Mouse (Mus musculus) MEL (cell line): ENCODE results near the gene Tnf. TPM values are rescaled to one million over a fixed set of nuclear protein-coding genes. Genes with fewer than 3 reads are reported as not detected.

ENCODE experiments used
- DNase-seq: peaks from one replicate; pipeline ENCODE4 v3.0.0; 2011; ENCODE audit warnings: low read depth, low spot score
- H3K27ac ChIP-seq: 2 replicates; pipeline ENCODE4 v1.5.1; 2012; ENCODE audit warnings: low read depth, mild to moderate bottlenecking, control low read depth, low read length, moderate library complexity; ENCODE audit not compliant: control insufficient read depth
- H3K27me3 ChIP-seq, 2 experiments: fragments of 150-350 bp in 1 of 2; sonication (generic) in 1 of 2; 2 replicates each; pipeline ENCODE4 v1.6.1; 2012; ENCODE audit warnings: low read length in 2 of 2, mild to moderate bottlenecking in 2 of 2, improper control_type of control experiment in 1 of 2, moderate library complexity in 1 of 2; ENCODE audit not compliant: insufficient read depth in 2 of 2, control insufficient read depth in 1 of 2
- H3K36me3 ChIP-seq, 2 experiments: 2 replicates each; pipeline ENCODE4 v1.6.1; 2012 to 2014; ENCODE audit warnings: low read length in 2 of 2, improper control_type of control experiment in 1 of 2, inconsistent platforms in 1 of 2, mild to moderate bottlenecking in 1 of 2; ENCODE audit not compliant: insufficient read depth in 2 of 2, control insufficient read depth in 1 of 2
- H3K4me1 ChIP-seq, 2 experiments: fragments of 150-350 bp in 1 of 2; sonication (generic) in 1 of 2; 2 replicates each; pipeline ENCODE4 v1.6.1; 2012; ENCODE audit warnings: low read length in 2 of 2, improper control_type of control experiment in 1 of 2, mild to moderate bottlenecking in 1 of 2; ENCODE audit not compliant: insufficient read depth in 2 of 2, control insufficient read depth in 1 of 2
- H3K4me3 ChIP-seq, 2 experiments: fragments of 150-350 bp in 1 of 2; sonication (generic) in 1 of 2; 2 replicates each; pipeline ENCODE4 v1.5.1; 2012; ENCODE audit warnings: low read depth in 2 of 2, low read length in 2 of 2, mild to moderate bottlenecking in 2 of 2, moderate library complexity in 2 of 2, control low read depth in 1 of 2, improper control_type of control experiment in 1 of 2; ENCODE audit not compliant: control insufficient read depth in 1 of 2, insufficient read depth in 1 of 2
- H3K79me2 ChIP-seq: 2 replicates; pipeline ENCODE4 v1.6.1; 2012; ENCODE audit warnings: mild to moderate bottlenecking, low read length, moderate library complexity; ENCODE audit not compliant: control insufficient read depth, poor library complexity, insufficient read depth
- H3K9ac ChIP-seq: 2 replicates; pipeline ENCODE4 v1.6.1; 2012; ENCODE audit warnings: low read depth, mild to moderate bottlenecking, control low read depth, low read length, moderate library complexity; ENCODE audit not compliant: control insufficient read depth, poor library complexity, severe bottlenecking
- H3K9me3 ChIP-seq: fragments of 150-350 bp; sonication (generic); replicated peaks from 2 replicates; pipeline ENCODE4 v1.6.1; 2012; ENCODE audit warnings: mild to moderate bottlenecking, low read length, improper control_type of control experiment, moderate library complexity; ENCODE audit not compliant: insufficient read depth
- CHD2 ChIP-seq: IDR thresholded peaks from 2 replicates; pipeline ENCODE4 v1.6.1; 2011; ENCODE audit warnings: low read length, improper control_type of control experiment
- ELF1 ChIP-seq: IDR thresholded peaks from 2 replicates; pipeline ENCODE4 v1.6.1; 2014; ENCODE audit warnings: low read depth, mild to moderate bottlenecking, inconsistent platforms, low read length, improper control_type of control experiment, moderate library complexity
- EP300 ChIP-seq, 2 experiments: IDR thresholded peaks; 2 replicates each; pipeline ENCODE4 v1.6.1; 2011; ENCODE audit warnings: improper control_type of control experiment in 2 of 2, low read length in 2 of 2, low read depth in 1 of 2, mild to moderate bottlenecking in 1 of 2
- GABPA ChIP-seq: IDR thresholded peaks from 2 replicates; pipeline ENCODE4 v1.6.1; 2012; ENCODE audit warnings: low read depth, mild to moderate bottlenecking, inconsistent platforms, low read length, improper control_type of control experiment, moderate library complexity
- GATA1 ChIP-seq: IDR thresholded peaks from 2 replicates; pipeline ENCODE4 v1.6.1; 2011; ENCODE audit warnings: low read depth, low read length, improper control_type of control experiment
- JUND ChIP-seq: IDR thresholded peaks from 2 replicates; pipeline ENCODE4 v1.6.1; 2011; ENCODE audit warnings: low read depth, mild to moderate bottlenecking, improper control_type of control experiment, low read length
- MAFK ChIP-seq: IDR thresholded peaks from 2 replicates; pipeline ENCODE4 v1.6.1; 2011; ENCODE audit warnings: low read depth, mild to moderate bottlenecking, low read length, improper control_type of control experiment, borderline replicate concordance
- MAZ ChIP-seq: IDR thresholded peaks from 2 replicates; pipeline ENCODE4 v1.6.1; 2012; ENCODE audit warnings: low read depth, mild to moderate bottlenecking, inconsistent platforms, low read length, improper control_type of control experiment
- MEF2A ChIP-seq: IDR thresholded peaks from 2 replicates; pipeline ENCODE4 v1.6.1; 2014; ENCODE audit warnings: low read depth, mild to moderate bottlenecking, inconsistent platforms, low read length, improper control_type of control experiment; ENCODE audit not compliant: poor library complexity, insufficient replicate concordance, severe bottlenecking; ENCODE audit errors: extremely low read depth
- MYB ChIP-seq: IDR thresholded peaks from 2 replicates; pipeline ENCODE4 v1.6.1; 2011; ENCODE audit warnings: mild to moderate bottlenecking, low read depth, low read length, improper control_type of control experiment
- MYC ChIP-seq: IDR thresholded peaks from 2 replicates; pipeline ENCODE4 v1.6.1; 2011; ENCODE audit warnings: low read depth, mild to moderate bottlenecking, low read length, improper control_type of control experiment, moderate library complexity
- NRF1 ChIP-seq: IDR thresholded peaks from 2 replicates; pipeline ENCODE4 v1.6.1; 2014; ENCODE audit warnings: low read depth, mild to moderate bottlenecking, inconsistent platforms, low read length, improper control_type of control experiment, moderate library complexity; ENCODE audit not compliant: poor library complexity, insufficient read depth, severe bottlenecking
- POLR2AphosphoS2 ChIP-seq: IDR thresholded peaks from 2 replicates; pipeline ENCODE4 v1.6.1; 2011; ENCODE audit warnings: low read length, improper control_type of control experiment
- RAD21 ChIP-seq: IDR thresholded peaks from 2 replicates; pipeline ENCODE4 v1.6.1; 2011; ENCODE audit warnings: mild to moderate bottlenecking, low read depth, low read length, improper control_type of control experiment
- RCOR1 ChIP-seq: IDR thresholded peaks from 2 replicates; pipeline ENCODE4 v1.6.1; 2012; ENCODE audit warnings: low read depth, mild to moderate bottlenecking, inconsistent platforms, low read length, improper control_type of control experiment
- SMC3 ChIP-seq: IDR thresholded peaks from 2 replicates; pipeline ENCODE4 v1.6.1; 2011; ENCODE audit warnings: low read depth, low read length, improper control_type of control experiment
- TCF12 ChIP-seq: IDR thresholded peaks from 2 replicates; pipeline ENCODE4 v1.6.1; 2014; ENCODE audit warnings: low read depth, mild to moderate bottlenecking, inconsistent platforms, low read length, improper control_type of control experiment, moderate library complexity
- USF2 ChIP-seq, 2 experiments: IDR thresholded peaks; 2 replicates each; pipeline ENCODE4 v1.6.1; 2011 to 2012; ENCODE audit warnings: improper control_type of control experiment in 2 of 2, low read length in 2 of 2, borderline replicate concordance in 1 of 2, inconsistent platforms in 1 of 2, low read depth in 1 of 2, mild to moderate bottlenecking in 1 of 2; ENCODE audit not compliant: insufficient read depth in 1 of 2
- ZC3H11A ChIP-seq: IDR thresholded peaks from 2 replicates; pipeline ENCODE4 v1.6.1; 2012; ENCODE audit warnings: low read depth, mild to moderate bottlenecking, inconsistent platforms, low read length, improper control_type of control experiment
- ZKSCAN1 ChIP-seq: IDR thresholded peaks from 2 replicates; pipeline ENCODE4 v1.6.1; 2012; ENCODE audit warnings: low read depth, mild to moderate bottlenecking, inconsistent platforms, low read length, improper control_type of control experiment, moderate library complexity
- ZNF384 ChIP-seq: IDR thresholded peaks from 2 replicates; pipeline ENCODE4 v1.6.1; 2012; ENCODE audit warnings: low read depth, mild to moderate bottlenecking, inconsistent platforms, low read length, improper control_type of control experiment
- polyA plus RNA-seq, 2 experiments: library from polyadenylated mRNA; stranded (reverse) in 1 of 2; unstranded in 1 of 2; fragments of >175 nt in 1 of 2; fragments of >200 nt in 1 of 2; gene quantifications; 2 replicates each; pipeline versions ENCODE4 v1.2.1 to v1.2.4; 2012; ENCODE audit warnings: low replicate concordance in 2 of 2, low read depth in 1 of 2; ENCODE audit not compliant: insufficient read length in 2 of 2, insufficient read depth in 1 of 2, missing spikeins in 1 of 2
- total RNA-seq: library from RNA; depleted of rRNA; stranded (reverse); fragments of 300-350 nt; gene quantifications from 2 replicates; pipeline ENCODE4 v1.2.3, GENCODE M21; 2012

Gene Tnf
- total and polyA plus RNA-seq, 3 experiments: 1.2 to 2.0 TPM; not detected in 1

DNA sequence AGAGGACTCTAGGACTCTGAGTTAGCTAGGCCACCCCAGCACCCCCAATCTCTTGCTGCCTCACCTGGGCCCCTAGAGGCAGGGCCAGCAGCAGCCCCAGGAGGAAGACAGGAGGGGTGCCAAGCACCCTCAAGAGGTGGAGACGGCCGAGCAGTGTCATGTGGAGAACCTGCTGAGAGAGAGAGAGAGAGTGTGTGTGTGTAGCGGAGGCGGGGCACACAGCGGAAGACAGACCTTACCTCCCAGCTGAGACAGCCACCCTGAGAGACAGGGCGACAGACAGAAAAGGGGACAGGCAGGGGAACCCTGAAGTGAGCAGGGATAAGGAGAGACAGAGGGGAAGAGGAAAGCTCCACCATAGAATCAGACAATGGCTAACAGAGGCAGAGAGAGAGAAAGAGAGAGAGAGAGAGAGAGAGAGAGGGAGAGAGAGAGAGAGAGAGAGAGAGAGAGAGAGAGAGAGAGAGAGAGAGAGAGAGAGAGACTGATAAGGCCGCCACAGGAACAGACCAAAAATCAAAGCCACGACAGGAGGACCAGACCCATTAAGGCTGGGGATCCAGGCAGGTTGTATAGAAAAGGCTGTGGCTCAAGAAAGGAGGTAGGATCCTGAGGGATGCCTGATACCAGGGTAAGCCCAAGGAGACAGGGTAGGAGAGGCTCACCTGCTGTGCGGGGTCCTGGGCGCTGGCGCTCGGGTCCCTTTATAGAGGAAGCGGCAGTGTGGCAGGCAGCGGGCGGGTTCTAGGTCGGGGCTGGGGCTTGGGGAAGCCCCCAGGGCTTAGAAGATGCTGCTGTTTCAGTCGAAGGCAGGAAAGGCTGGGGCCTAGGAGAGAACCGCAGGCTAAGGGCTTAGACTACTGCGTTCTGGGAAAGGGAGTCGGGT lies 2.9 kb upstream of the Tnf start, which contains the start of gene Lta:
Gene Lta, minus strand, starts transcription at position 858 of the 886 bp plus-strand sequence.
- no peak for DNase-seq
- H3K27ac ChIP-seq: no peak within 1 kb of the TSS
- peaks cover 0 to 15% of the 10 kb centered on the region in 2 experiments; a peak in 2 of 4 replicates for H3K36me3 ChIP-seq
- H3K9me3 ChIP-seq: no peaks in the 10 kb centered on the region
- no peaks in the 10 kb centered on the region; the same call in 1 of the 2 replicates for H3K79me2 ChIP-seq
- H3K27me3 ChIP-seq: no peaks in the 10 kb centered on the region
- TF ChIP-seq JUND: peak; percentile 94
- TF ChIP-seq RAD21: no peak
- H3K9ac ChIP-seq: no peak within 1 kb of the TSS
- no peak within 1 kb of the TSS for H3K4me3 ChIP-seq
- H3K4me1 ChIP-seq: peaks cover 7 to 25% of the 10 kb centered on the region in 2 experiments; a peak in 3 of 4 replicates

GRCm38 (mm10) chr17:35202442-35202841 lies 635 bp upstream of the Tnf start:
- Histone ChIP-seq H3K9me3 (no peaks in the 10 kb centered on the region), H3K9ac (peak overlapping the region; percentile 42; the same call in 1 of the 2 replicates)
- no peak for TF ChIP-seq GATA1
- no peak for TF ChIP-seq NRF1
- no peak for TF ChIP-seq EP300 (IDR thresholded peaks at IDR 0.05; ENCODE audit: low read depth in 1 of 2, low read length in 2 of 2)
- no peak for TF ChIP-seq TCF12
- TF ChIP-seq POLR2AphosphoS2: no peak
- TF ChIP-seq MYC: no peak
- no peak for TF ChIP-seq GABPA
- TF ChIP-seq MAFK: no peak
- no peak for TF ChIP-seq MYB
- no peak for TF ChIP-seq ZKSCAN1
- TF ChIP-seq ZC3H11A: no peak
- TF ChIP-seq MAZ: no peak
- TF ChIP-seq RCOR1: no peak
- TF ChIP-seq ZNF384: no peak
- no peak for TF ChIP-seq ELF1
- TF ChIP-seq CHD2: no peak
- no peak for TF ChIP-seq MEF2A
- no peak for TF ChIP-seq USF2 (IDR thresholded peaks at IDR 0.05; ENCODE audit: borderline replicate concordance in 1 of 2, insufficient read depth in 1 of 2, low read depth in 1 of 2, low read length in 2 of 2)
- no peak for TF ChIP-seq SMC3
- TF ChIP-seq, all 39 proteins: peak for 0
- no peak for DNase-seq
- no peak overlapping the region for H3K27ac ChIP-seq
- H3K79me2 ChIP-seq: no peaks in the 10 kb centered on the region
- H3K36me3 ChIP-seq: peaks cover 0 to 7% of the 10 kb centered on the region in 2 experiments; a peak in 2 of 4 replicates
- no peaks in the 10 kb centered on the region for H3K27me3 ChIP-seq
- peak overlapping the region; percentile 32 to 61; a peak in 2 of 4 replicates for H3K4me3 ChIP-seq
- H3K4me1 ChIP-seq: peaks cover 5 to 15% of the 10 kb centered on the region in 2 experiments; a peak in 3 of 4 replicates
